Mouse (Mus musculus) neural tube, embryonic 13.5 days (tissue): ENCODE data around the gene Miga1. TPM values are rescaled to one million over a fixed set of nuclear protein-coding genes. Genes with fewer than 3 reads are reported as not detected.

Experiments
- ATAC-seq: fragments of 200-750 bp; cut with Nextera tagmentation; 2 replicates; pipeline ENCODE4 v1.8.0; 2017; ENCODE audit warnings: low read depth, mild to moderate bottlenecking, moderate TSS enrichment, moderate library complexity
- H3K27ac ChIP-seq: fragments of 300-500 bp; sonication (generic); replicated peaks from 2 replicates; pipeline ENCODE4 v1.5.1; 2015; ENCODE audit warnings: moderate library complexity, mild to moderate bottlenecking, inconsistent platforms
- H3K27me3 ChIP-seq: fragments of 300-500 bp; sonication (generic); 2 replicates; pipeline ENCODE4 v1.6.1; 2015; ENCODE audit warnings: mild to moderate bottlenecking, inconsistent platforms
- H3K36me3 ChIP-seq: fragments of 300-500 bp; sonication (generic); 2 replicates; pipeline ENCODE4 v1.6.1; 2015; ENCODE audit warnings: mild to moderate bottlenecking, inconsistent platforms
- H3K4me1 ChIP-seq: fragments of 300-500 bp; sonication (generic); replicated peaks from 2 replicates; pipeline ENCODE4 v1.6.1; 2015; ENCODE audit warnings: inconsistent platforms
- H3K4me2 ChIP-seq: fragments of 300-500 bp; sonication (generic); 2 replicates; pipeline ENCODE4 v1.6.1; 2015; ENCODE audit warnings: inconsistent platforms, mild to moderate bottlenecking, moderate library complexity
- H3K4me3 ChIP-seq: fragments of 300-500 bp; sonication (generic); 2 replicates; pipeline ENCODE4 v1.5.1; 2015; ENCODE audit warnings: mild to moderate bottlenecking, inconsistent platforms
- H3K9ac ChIP-seq: fragments of 300-500 bp; sonication (generic); 2 replicates; pipeline ENCODE4 v1.6.1; 2015; ENCODE audit warnings: moderate library complexity, mild to moderate bottlenecking, inconsistent platforms
- H3K9me3 ChIP-seq: fragments of 300-500 bp; sonication (generic); 2 replicates; pipeline ENCODE4 v1.6.1; 2016; ENCODE audit warnings: inconsistent platforms
- WGBS: fragments of 180-500 bp; shearing (Covaris S2); methylation state at CpG from one replicate; pipeline ENCODE4 v1.1.7; 2015; 5-methylcytosine and 5-hydroxymethylcytosine counted together
- polyA plus RNA-seq: library from polyadenylated mRNA; unstranded; fragments of >200 nt; fragmentation: Nextera tagmentation; extraction: Ambion mirVana; gene quantifications from 2 replicates; pipeline ENCODE4 v1.2.1, GENCODE M21; 2015

Gene Miga1
- polyA plus RNA-seq, 1 experiment from 2014 or later: 17.2 TPM

DNA sequence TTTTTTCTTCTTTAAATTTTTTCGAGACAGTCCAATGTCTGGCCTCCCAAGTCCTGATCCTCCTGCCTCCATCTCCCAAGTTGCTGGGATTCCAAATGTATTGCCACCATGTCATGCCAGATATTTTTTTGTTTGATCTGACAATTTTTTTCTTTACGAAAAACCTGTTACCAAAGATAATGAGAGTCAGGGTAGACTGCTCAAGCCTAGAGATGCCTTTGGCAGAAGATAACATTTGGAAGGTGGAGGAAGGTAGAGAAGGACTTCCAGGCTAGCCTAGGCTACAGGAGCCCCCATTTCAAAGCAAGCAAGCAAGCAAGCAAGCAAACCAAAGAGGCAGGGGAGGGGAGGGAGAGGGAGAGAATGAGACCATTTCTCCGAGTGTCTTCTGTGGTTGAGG lies 7.0 kb upstream of the Miga1 start:
- peak overlapping the region; percentile 90 for H3K27ac ChIP-seq
- 37% methylated on average over 3 of the region's 3 CpGs for WGBS

DNA sequence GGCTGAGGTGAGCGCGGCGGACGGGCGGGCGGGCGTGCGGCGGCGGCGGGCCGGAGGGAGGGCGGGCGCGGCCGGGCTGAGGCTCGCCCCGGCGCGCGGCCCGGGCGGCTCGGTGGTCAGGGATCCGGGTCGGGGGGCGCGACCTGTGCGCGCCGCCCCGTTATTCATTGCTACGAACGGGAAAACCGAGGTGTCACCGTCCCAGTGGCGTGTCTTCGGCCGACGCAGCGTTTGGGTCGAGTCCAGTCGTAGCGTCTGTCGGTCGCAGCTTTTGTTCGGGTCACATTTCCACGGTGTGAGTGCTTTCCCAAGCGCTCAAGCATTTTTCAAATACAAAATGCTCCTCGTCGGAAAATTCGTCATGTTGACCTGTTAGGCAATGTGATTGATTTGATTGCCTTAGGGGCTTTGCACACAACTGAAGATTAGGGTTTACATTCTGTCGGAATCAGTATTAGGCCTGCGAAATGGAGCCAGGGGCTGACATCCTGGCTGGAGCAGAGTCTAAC lies 6.5 kb upstream of the Miga1 start:
- H3K36me3 ChIP-seq: no peaks in the 10 kb centered on the region
- ATAC-seq: peak; percentile 68
- no peaks in the 10 kb centered on the region for H3K27me3 ChIP-seq
- under 1% methylated on average over 35 of the region's 54 CpGs for WGBS
- peak overlapping the region; percentile 95 for H3K9ac ChIP-seq
- H3K27ac ChIP-seq: peak overlapping the region; percentile 90
- peak overlapping the region; percentile 74 for H3K4me3 ChIP-seq
- H3K9me3 ChIP-seq: no peaks in the 10 kb centered on the region
- H3K4me1 ChIP-seq: peaks cover 40% of the 10 kb centered on the region
- peak overlapping the region; percentile 64 for H3K4me2 ChIP-seq

More for the DNA sequence above, 7.0 kb upstream of the Miga1 start:
- no peaks in the 10 kb centered on the region for H3K36me3 ChIP-seq
- peaks cover 45% of the 10 kb centered on the region for H3K4me1 ChIP-seq
- H3K9ac ChIP-seq: peak overlapping the region; percentile 95
- no peaks in the 10 kb centered on the region for H3K27me3 ChIP-seq
- H3K9me3 ChIP-seq: no peaks in the 10 kb centered on the region
- no peak for ATAC-seq
- H3K4me3 ChIP-seq: peak overlapping the region; percentile 74
- peak overlapping the region; percentile 64 for H3K4me2 ChIP-seq

DNA sequence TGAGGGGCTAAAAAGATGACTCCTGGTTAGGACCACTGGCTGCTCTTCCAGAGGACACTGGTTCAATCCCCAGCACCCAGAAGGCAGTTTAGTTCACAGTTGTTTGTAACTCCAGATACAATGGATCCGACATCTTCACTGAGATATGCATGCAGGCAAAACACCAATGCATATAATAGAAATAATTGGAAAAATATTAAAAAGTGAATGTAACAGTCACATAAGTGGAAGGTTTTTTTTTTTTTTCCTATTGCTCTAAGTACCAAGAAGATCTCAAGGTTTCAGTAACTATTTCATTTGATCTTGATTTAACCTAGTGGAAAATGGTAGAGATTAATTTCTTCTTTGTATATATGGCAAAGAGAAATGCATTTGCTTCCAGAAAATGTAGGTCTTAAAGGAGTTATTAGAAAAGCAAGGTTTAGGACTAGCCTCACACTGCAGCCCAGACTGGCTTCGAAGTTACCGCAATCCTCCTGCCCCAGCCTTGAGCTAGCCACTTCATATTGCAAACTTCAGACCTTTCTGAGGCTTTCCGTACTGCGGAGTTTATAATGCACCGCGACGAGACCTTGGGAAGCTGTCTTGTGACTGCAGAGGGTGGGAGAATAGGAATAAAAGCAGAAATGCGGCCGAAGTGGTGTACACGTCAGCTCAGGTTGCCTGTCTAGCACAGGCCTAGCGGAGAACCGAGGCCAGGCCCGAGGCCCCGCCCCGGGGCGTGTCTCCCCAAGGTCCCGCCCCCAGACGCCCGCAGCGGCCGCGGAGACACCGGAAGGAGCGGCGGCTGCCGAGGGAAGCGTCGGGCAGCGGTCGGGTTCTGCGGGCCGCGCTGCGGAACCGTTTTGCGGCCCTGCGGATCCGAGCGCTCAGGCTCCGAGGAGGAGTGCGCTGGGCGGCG lies 5.8 kb upstream of the Miga1 start, which contains the start of gene Usp33:
Gene Usp33 (plus strand): TSS at position 747 of the 901 bp plus-strand sequence.
- WGBS: 6% methylated on average over 38 of the region's 44 CpGs

DNA sequence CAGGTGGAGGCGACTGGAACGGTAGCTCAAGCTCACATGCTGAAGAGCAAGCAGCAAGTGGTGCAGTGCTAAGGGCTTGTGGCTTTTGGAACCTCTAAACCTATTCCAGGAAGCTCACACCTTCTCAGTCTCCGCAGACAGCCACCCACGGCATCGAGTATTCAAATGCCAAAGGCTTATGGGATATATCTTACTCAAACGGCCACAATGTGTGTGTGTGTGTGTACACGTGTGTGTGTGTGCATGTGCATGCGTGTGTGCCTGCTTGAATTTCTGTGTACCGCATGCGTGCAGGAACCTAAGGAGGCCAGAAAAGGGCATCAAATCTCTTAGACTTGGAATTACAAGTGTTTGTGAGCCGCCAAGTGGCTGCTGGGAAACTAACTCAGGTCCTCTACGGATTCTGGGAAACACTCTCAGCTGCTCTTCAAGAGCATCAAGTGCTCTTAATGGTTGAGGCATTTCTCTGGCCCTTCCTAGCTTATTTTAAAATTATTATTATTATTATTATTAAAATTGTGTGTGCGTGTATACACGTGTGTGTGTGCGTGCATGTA lies 2.8 kb upstream of the Miga1 start:
- no peak overlapping the region for H3K4me2 ChIP-seq
- no peak overlapping the region for H3K27ac ChIP-seq
- no peak overlapping the region for H3K4me3 ChIP-seq
- H3K27me3 ChIP-seq: no peaks in the 10 kb centered on the region
- no peaks in the 10 kb centered on the region for H3K36me3 ChIP-seq
- no peak overlapping the region for H3K9ac ChIP-seq
- peaks cover 22% of the 10 kb centered on the region for H3K4me1 ChIP-seq
- WGBS: 92% methylated on average over 15 of the region's 15 CpGs
- H3K9me3 ChIP-seq: no peaks in the 10 kb centered on the region
- ATAC-seq: no peak

More for the DNA sequence above, 5.8 kb upstream of the Miga1 start, which contains the start of gene Usp33:
- H3K9me3 ChIP-seq: no peaks in the 10 kb centered on the region
- H3K27ac ChIP-seq: peak within 1 kb of the TSS; percentile 90
- peaks cover 35% of the 10 kb centered on the region for H3K4me1 ChIP-seq
- H3K4me3 ChIP-seq: peak within 1 kb of the TSS; percentile 74
- no peaks in the 10 kb centered on the region for H3K27me3 ChIP-seq
- peak within 1 kb of the TSS; percentile 95 for H3K9ac ChIP-seq
- no peaks in the 10 kb centered on the region for H3K36me3 ChIP-seq
- ATAC-seq: peak; percentile 97
- peak within 1 kb of the TSS; percentile 64 for H3K4me2 ChIP-seq

DNA sequence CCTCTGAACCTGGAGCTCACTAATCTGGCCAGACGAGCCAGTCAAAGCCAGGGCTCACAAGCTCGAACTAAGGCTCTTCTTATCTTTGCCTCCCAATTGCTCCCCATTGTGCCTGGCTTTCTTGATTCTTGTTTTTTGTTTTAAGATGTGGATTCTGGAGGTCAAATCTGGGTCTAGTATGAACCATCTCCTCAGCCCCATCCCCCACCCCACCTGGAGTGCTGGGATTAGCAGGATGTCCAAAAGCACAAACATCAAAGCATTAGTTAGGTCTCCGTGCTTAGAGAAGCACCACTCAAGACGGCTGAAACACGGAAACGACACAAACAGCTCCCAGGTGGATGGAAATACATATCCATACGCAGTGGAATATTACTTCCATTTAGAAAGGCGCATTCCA lies 4.1 kb downstream of the Miga1 start:
- Histone ChIP-seq H3K9me3 (no peaks in the 10 kb centered on the region), H3K27ac (no peak overlapping the region), H3K4me2 (no peak overlapping the region), H3K36me3 (peaks cover 55% of the 10 kb centered on the region), H3K4me3 (no peak overlapping the region), H3K27me3 (no peaks in the 10 kb centered on the region), H3K9ac (no peak overlapping the region), H3K4me1 (peaks cover 12% of the 10 kb centered on the region)
- ATAC-seq: no peak
- WGBS: 84% methylated on average over 8 of the region's 8 CpGs

DNA sequence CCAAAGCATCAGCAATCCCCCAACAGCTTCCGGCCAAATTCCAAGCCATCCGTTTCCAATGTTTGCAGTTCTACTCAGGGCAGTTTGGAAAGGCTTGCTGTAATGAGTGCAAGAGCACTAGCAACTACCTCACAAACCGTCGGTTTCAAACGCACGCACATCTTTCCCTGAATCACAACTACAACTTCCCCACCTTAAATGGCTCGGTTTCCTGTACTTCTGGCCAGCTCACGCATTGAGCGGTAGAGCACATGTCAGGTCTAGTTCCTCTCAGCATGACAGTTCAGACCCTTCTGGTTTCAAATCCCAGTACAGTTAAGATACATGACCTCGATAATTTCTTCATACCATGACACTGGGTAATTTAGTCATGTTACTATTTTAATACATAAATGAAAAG lies 6.6 kb downstream of the Miga1 start:
- ATAC-seq: no peak
- Histone ChIP-seq H3K9ac (no peak overlapping the region), H3K4me3 (no peak overlapping the region), H3K9me3 (no peaks in the 10 kb centered on the region), H3K27me3 (no peaks in the 10 kb centered on the region), H3K4me1 (no peaks in the 10 kb centered on the region), H3K4me2 (no peak overlapping the region), H3K36me3 (peaks cover 55% of the 10 kb centered on the region), H3K27ac (no peak overlapping the region)
- 95% methylated on average over 10 of the region's 10 CpGs for WGBS

DNA sequence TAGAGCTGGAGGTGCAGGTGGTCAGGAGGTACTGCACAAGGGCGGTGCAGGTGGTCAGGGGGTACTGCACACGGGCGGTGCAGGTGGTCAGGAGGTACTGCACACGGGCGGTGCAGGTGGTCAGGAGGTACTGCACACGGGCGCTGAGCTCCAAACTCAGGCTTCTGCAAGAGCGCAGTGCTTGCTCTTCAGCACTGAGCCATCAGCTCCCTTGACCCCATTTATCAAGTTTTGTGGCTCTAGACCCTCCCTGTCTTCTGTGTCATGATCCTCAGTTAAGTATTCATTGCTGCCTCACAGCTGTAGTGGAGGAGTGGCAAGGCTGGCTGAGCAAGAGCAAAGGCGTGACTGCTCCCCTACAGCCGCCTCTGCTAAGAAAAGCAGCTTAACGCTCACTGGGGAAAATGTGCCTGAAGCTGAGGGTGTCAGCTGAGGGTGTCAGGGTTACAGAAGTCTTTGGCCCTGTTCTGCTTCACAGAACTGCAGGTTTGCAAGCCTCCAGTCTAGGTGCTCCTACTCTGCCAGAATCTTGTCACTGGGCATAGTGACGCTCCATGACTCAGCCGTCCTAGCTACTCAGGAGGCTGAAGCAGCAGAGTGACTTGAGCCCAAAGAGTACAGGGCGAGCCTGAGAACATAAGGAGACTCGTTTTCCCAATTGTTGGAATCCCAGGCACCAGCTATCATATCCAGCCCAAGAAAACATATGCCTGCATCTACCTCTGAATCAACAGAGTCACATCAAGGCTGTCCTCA lies 7.5 kb downstream of the Miga1 start:
- Histone ChIP-seq H3K4me1 (no peaks in the 10 kb centered on the region), H3K9me3 (no peaks in the 10 kb centered on the region), H3K27me3 (no peaks in the 10 kb centered on the region), H3K4me3 (no peak overlapping the region), H3K4me2 (no peak overlapping the region), H3K36me3 (peaks cover 53% of the 10 kb centered on the region), H3K27ac (no peak overlapping the region), H3K9ac (no peak overlapping the region)
- WGBS: 94% methylated on average over 15 of the region's 15 CpGs
- no peak for ATAC-seq

DNA sequence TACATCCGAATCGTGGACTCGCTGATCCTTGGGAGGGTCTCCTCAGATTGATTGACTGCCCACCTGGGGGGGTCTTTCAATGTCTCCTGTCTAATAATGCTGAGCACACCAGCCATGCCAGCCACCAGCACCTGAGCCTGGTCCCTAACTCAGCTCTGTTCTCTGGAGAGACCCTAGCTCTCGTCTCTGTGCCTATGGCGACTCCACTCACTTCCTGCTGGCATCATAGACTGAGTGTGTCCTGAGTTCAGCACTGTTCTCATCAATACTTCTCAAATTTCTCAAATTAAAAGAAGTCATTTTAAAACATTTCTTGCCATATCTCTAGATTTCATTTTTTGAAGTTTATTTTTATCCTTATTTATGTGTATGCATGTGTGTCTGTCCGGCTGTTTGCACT lies 8.1 kb downstream of the Miga1 start:
- H3K36me3 ChIP-seq: peaks cover 47% of the 10 kb centered on the region
- H3K4me3 ChIP-seq: no peak overlapping the region
- H3K9ac ChIP-seq: no peak overlapping the region
- no peaks in the 10 kb centered on the region for H3K27me3 ChIP-seq
- no peak overlapping the region for H3K27ac ChIP-seq
- 94% methylated on average over 6 of the region's 6 CpGs for WGBS
- no peaks in the 10 kb centered on the region for H3K9me3 ChIP-seq
- no peak overlapping the region for H3K4me2 ChIP-seq
- no peaks in the 10 kb centered on the region for H3K4me1 ChIP-seq
- no peak for ATAC-seq

DNA sequence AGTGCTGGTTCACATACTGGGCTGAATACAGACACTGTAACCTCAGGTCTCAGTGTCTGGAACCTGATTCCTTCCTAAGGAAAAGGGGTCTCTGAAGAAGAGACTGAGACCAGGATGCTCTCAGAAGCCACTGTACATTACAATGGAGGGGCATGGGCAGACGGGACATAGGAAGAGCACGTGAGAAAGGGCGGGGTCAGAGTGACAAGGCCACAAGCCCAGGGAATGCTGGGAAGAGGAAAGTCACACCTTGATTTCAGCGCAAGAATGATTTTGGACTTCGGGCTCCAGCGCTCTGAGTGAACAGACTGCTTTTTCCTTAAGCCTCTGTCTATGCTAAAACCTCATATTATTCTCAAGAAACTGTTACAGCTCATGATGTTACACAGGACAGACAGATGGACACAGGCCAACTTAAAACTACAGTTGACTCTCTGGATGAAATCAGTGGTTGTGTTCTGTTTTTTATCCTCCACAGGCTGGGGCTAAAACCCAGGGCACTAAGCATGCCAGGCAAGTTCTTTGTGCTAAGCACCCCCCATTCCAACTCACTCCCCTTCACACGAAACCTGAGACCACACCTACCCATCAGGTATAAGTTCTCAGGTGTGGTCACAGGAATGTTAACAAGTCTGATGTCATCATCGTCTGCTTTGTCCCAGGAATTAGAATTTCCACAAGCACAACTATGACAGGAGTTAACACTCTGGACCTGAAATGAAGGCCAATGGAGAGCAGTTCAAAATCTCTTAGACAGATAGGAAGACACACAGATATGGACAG lies 18.3 kb downstream of the Miga1 start:
- Histone ChIP-seq H3K4me2 (no peak overlapping the region), H3K9me3 (no peaks in the 10 kb centered on the region), H3K27ac (no peak overlapping the region), H3K9ac (no peak overlapping the region), H3K36me3 (peaks cover 41% of the 10 kb centered on the region), H3K27me3 (no peaks in the 10 kb centered on the region), H3K4me3 (no peak overlapping the region), H3K4me1 (no peaks in the 10 kb centered on the region)
- no peak for ATAC-seq
- WGBS: 96% methylated on average over 8 of the region's 8 CpGs

DNA sequence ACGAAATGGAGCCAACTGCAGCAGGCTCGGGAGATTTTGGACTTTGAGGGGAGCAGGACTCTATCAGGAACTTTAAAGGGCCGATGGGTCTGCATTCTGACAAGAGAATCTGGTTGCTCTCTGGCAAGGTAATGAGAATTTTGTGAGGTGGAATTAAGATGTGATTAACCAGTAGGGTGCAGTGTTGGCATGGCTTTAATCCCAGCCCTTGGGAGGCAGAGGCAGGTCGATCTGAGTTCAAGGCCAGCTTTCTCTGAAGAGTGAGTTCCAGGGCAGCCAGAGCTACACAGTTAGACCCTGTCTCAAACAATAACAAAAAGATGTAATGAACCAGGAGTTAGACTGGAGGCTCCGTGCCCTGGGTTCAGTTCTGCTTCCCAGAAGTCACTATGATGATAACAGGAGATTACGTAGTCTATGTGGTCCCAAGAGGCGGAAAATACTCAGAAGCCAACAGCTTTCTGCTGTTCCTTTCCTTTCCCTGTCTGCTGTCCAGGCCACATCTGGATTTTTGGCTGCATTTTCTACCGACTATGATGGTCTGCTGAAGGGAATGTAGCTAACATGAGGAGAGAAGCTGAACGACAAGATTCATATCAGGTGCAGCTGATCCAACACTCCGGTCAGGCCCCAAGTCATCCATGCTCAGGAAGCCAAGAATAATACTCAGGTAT lies 19.1 kb downstream of the Miga1 start:
- no peaks in the 10 kb centered on the region for H3K9me3 ChIP-seq
- H3K4me3 ChIP-seq: no peak overlapping the region
- ATAC-seq: no peak
- no peak overlapping the region for H3K9ac ChIP-seq
- no peak overlapping the region for H3K27ac ChIP-seq
- H3K4me1 ChIP-seq: no peaks in the 10 kb centered on the region
- WGBS: 94% methylated on average over 10 of the region's 10 CpGs
- H3K36me3 ChIP-seq: peaks cover 41% of the 10 kb centered on the region
- no peak overlapping the region for H3K4me2 ChIP-seq
- H3K27me3 ChIP-seq: no peaks in the 10 kb centered on the region
